In the genomic region with DNA sequence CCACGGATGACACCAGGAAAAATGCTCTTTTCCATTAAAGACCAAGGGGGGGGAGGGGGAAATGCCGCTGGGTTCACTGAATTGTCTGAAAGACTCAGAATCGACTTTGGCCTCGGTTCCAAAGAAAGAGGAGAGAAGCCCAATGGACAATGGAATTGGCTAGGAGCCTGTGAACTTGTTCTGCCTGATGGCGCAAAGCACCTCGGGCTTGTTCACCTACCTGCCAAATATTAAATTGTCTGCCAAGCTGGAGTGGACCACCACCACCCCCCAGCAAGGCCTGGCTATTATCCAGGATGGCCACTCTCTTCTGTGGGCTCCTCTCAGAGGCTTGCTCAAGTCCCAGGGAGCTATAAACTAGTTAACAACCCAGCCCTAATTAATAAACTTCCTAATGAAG, we compare ENCODE assay signal across 17 mouse cellular contexts.
DNase-seq lines count a peak whose midpoint lies in the region; ATAC-seq and TF ChIP-seq lines count a peak whose summit lies in the region.
"Had no signal": no experiment of that assay in that cellular context is flagged by ENCODE, and none has a peak within 500 bp of the region (broad histone marks: within the 10 kb centered on the region; RNA-seq: fewer than 3 reads in every experiment).

No protein-coding gene starts in this region.

- no peaks in the 10 kb centered on the region for H3K27me3 ChIP-seq in forebrain, embryonic 15.5 days
- no peaks in the 10 kb centered on the region for H3K27me3 ChIP-seq in forebrain, embryonic 11.5 days (ENCODE audit: control insufficient read depth, insufficient read depth, low read length)
- H3K27me3 ChIP-seq in hindbrain, postnatal 0 days (ENCODE audit: insufficient read depth, low read length) = no peaks in the 10 kb centered on the region
- H3K27me3 ChIP-seq in hindbrain, embryonic 12.5 days = no peaks in the 10 kb centered on the region
- H3K27me3 ChIP-seq: limb, embryonic 13.5 days; neural tube, embryonic 12.5 days had no signal

- no peak overlapping the region for H3K4me2 ChIP-seq in forebrain, embryonic 15.5 days (replicated peaks)
- no peak overlapping the region for H3K4me2 ChIP-seq in forebrain, embryonic 11.5 days (ENCODE audit: low read depth, low read length, severe bottlenecking)
- peak overlapping the region; percentile 19 for H3K4me2 ChIP-seq in hindbrain, postnatal 0 days (ENCODE audit: low read depth, low read length)
- no peak overlapping the region for H3K4me2 ChIP-seq in hindbrain, embryonic 12.5 days (replicated peaks)
- H3K4me2 ChIP-seq: limb, embryonic 13.5 days; neural tube, embryonic 12.5 days had no signal

- no peaks in the 10 kb centered on the region; the same call in 1 of the 2 replicates for H3K4me1 ChIP-seq in forebrain, embryonic 15.5 days
- H3K4me1 ChIP-seq in forebrain, embryonic 11.5 days (replicated peaks; ENCODE audit: control insufficient read depth, insufficient read depth, low read length) = no peaks in the 10 kb centered on the region
- H3K4me1 ChIP-seq in hindbrain, postnatal 0 days (ENCODE audit: insufficient read depth, low read length) = no peaks in the 10 kb centered on the region
- no peaks in the 10 kb centered on the region for H3K4me1 ChIP-seq in hindbrain, embryonic 12.5 days
- H3K4me1 ChIP-seq: neural tube, embryonic 12.5 days had no signal

- TF ChIP-seq CTCF in hindbrain, postnatal 0 days (IDR thresholded peaks at IDR 0.05; ENCODE audit: low read depth) = no peak

- no peaks in the 10 kb centered on the region for H3K36me3 ChIP-seq in forebrain, embryonic 15.5 days
- H3K36me3 ChIP-seq in forebrain, embryonic 11.5 days (ENCODE audit: control insufficient read depth, insufficient read depth, low read length) = no peaks in the 10 kb centered on the region
- no peaks in the 10 kb centered on the region for H3K36me3 ChIP-seq in hindbrain, postnatal 0 days (ENCODE audit: insufficient read depth, low read length)
- H3K36me3 ChIP-seq in hindbrain, embryonic 12.5 days = no peaks in the 10 kb centered on the region
- H3K36me3 ChIP-seq: limb, embryonic 13.5 days; neural tube, embryonic 12.5 days had no signal

- no peak overlapping the region for H3K4me3 ChIP-seq in forebrain, embryonic 15.5 days
- H3K4me3 ChIP-seq in forebrain, embryonic 11.5 days (ENCODE audit: low read depth, low read length) = no peak overlapping the region
- H3K4me3 ChIP-seq in hindbrain, postnatal 0 days (ENCODE audit: low read length) = no peak overlapping the region
- H3K4me3 ChIP-seq in hindbrain, embryonic 12.5 days = no peak overlapping the region
- H3K4me3 ChIP-seq: heart, adult 2 months; limb, embryonic 13.5 days; neural tube, embryonic 12.5 days had no signal

- H3K9ac ChIP-seq in forebrain, embryonic 15.5 days (replicated peaks) = no peak overlapping the region
- no peak overlapping the region for H3K9ac ChIP-seq in forebrain, embryonic 11.5 days (ENCODE audit: low read length)
- no peak overlapping the region for H3K9ac ChIP-seq in hindbrain, postnatal 0 days (replicated peaks; ENCODE audit: low read length)
- no peak overlapping the region for H3K9ac ChIP-seq in hindbrain, embryonic 12.5 days
- H3K9ac ChIP-seq: limb, embryonic 13.5 days; liver, embryonic 14.5 days; neural tube, embryonic 12.5 days had no signal

- 56% methylated on average over 6 of the region's 6 CpGs for WGBS in forebrain, embryonic 15.5 days
- 76% methylated on average over 6 of the region's 6 CpGs for WGBS in forebrain, embryonic 11.5 days
- WGBS in hindbrain, postnatal 0 days = 41% methylated on average over 6 of the region's 6 CpGs
- WGBS in hindbrain, embryonic 12.5 days = 85% methylated on average over 6 of the region's 6 CpGs

- H3K9me3 ChIP-seq in forebrain, embryonic 15.5 days = no peaks in the 10 kb centered on the region
- H3K9me3 ChIP-seq in forebrain, embryonic 11.5 days (ENCODE audit: control insufficient read depth, low read length) = no peaks in the 10 kb centered on the region
- H3K9me3 ChIP-seq in hindbrain, postnatal 0 days (ENCODE audit: low read length) = no peaks in the 10 kb centered on the region
- no peaks in the 10 kb centered on the region for H3K9me3 ChIP-seq in hindbrain, embryonic 12.5 days (replicated peaks)
- H3K9me3 ChIP-seq: limb, embryonic 13.5 days; neural tube, embryonic 12.5 days had no signal

- ATAC-seq in forebrain, embryonic 15.5 days (replicated peaks) = peak; percentile 68; the same call in 1 of the 2 replicates
- ATAC-seq in forebrain, embryonic 11.5 days (replicated peaks; ENCODE audit: low FRiP score) = no peak
- peak; percentile 63 for ATAC-seq in hindbrain, postnatal 0 days
- no peak for ATAC-seq in hindbrain, embryonic 12.5 days (ENCODE audit: low FRiP score)

- H3K27ac ChIP-seq in forebrain, embryonic 15.5 days (replicated peaks) = no peak overlapping the region
- H3K27ac ChIP-seq in forebrain, embryonic 11.5 days (ENCODE audit: low read depth, low read length) = no peak overlapping the region
- H3K27ac ChIP-seq in hindbrain, postnatal 0 days = no peak overlapping the region
- no peak overlapping the region for H3K27ac ChIP-seq in hindbrain, embryonic 12.5 days
- H3K27ac ChIP-seq: heart, adult 2 months; limb, embryonic 13.5 days; liver, embryonic 14.5 days; neural tube, embryonic 12.5 days had no signal

- no peak for DNase-seq in forebrain, embryonic 11.5 days (ENCODE audit: low spot score)
- peak; percentile 82 for DNase-seq in hindbrain, postnatal 0 days (ENCODE audit: low spot score)
- peak; percentile 79 for DNase-seq in Muller cell, postnatal 12 days (ENCODE audit: inconsistent ontology term)
- peak; percentile 11 for DNase-seq in ovary, postnatal 10 days (ENCODE audit: low spot score)
- no peak for DNase-seq in lung, postnatal 25 days (ENCODE audit: low spot score)
- DNase-seq: adrenal gland, postnatal 25 days; B cell, adult 2 months; cerebellum, adult 9-10 months; gastrocnemius, postnatal 10 days; heart, adult 2 months; heart, postnatal 14 days; kidney, postnatal 14 days had no signal

Comparison
In these comparisons a context has a peak if more than half of its experiments do, and no peak if none do; other contexts are left out.
1. ATAC-seq: peak in forebrain, embryonic 15.5 days (single experiment) and hindbrain, postnatal 0 days (single experiment); none in forebrain, embryonic 11.5 days (single experiment) and hindbrain, embryonic 12.5 days (single experiment).
2. DNase-seq: peak in hindbrain, postnatal 0 days (single experiment), Muller cell, postnatal 12 days (single experiment) and ovary, postnatal 10 days (single experiment); none in forebrain, embryonic 11.5 days (single experiment) and lung, postnatal 25 days (single experiment).